Mouse (Mus musculus) thymus, adult 2 months (tissue): ENCODE data around the gene Tspan31.

Experiments
- CTCF ChIP-seq: fragments of 200-500 bp; IDR thresholded peaks from 2 replicates; pipeline ENCODE4 v1.5.1; 2012; ENCODE audit warnings: mild to moderate bottlenecking, control low read depth, low read length, moderate library complexity, borderline replicate concordance; ENCODE audit not compliant: control insufficient read depth, poor library complexity, insufficient read depth; ENCODE audit errors: extremely low read depth
- POLR2A ChIP-seq: fragments of 200-500 bp; IDR thresholded peaks from 2 replicates; pipeline ENCODE4 v1.6.1; 2012; ENCODE audit warnings: mild to moderate bottlenecking, low read length, control low read depth, moderate library complexity; ENCODE audit not compliant: control insufficient read depth, poor library complexity, insufficient read depth; ENCODE audit errors: extremely low read depth

- TF ChIP-seq CTCF = no peak
- TF ChIP-seq POLR2A = no peak
Observed at GRCm38 (mm10) chr10:127069281-127070189, 529 bp downstream of the Tspan31 start.
